Mouse (Mus musculus) c-Kit-positive CD71-positive TER-119-positive erythroid progenitor cells, embryonic 14.5 days (primary cell): ENCODE data around the gene Psmc3ip.

Experiments
- DNase-seq: peaks from one replicate; pipeline ENCODE4 v3.0.0-alpha.2; 2013; ENCODE audit warnings: low spot score

Gene Psmc3ip

DNA sequence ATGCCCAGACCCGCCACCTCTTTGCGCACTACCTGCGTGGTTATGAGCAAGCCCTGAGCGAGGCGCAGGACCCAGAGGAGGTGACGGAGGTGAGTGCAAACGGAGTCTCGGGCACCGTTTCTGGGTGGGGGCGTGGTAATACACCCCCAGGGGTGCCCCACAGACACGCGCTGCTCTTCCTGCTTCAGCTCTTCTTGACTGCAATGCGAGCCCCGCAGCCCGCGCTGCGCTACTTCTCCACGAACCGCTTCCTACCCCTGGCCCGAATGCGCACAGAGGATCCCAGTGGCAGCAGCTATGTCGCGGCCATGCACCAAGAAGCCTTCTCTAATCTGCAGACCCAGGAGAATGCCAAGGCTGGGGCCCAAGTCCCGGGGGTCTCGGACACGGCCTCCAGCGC is 15.5 kb downstream of the Psmc3ip start:
- no peak for DNase-seq

DNA sequence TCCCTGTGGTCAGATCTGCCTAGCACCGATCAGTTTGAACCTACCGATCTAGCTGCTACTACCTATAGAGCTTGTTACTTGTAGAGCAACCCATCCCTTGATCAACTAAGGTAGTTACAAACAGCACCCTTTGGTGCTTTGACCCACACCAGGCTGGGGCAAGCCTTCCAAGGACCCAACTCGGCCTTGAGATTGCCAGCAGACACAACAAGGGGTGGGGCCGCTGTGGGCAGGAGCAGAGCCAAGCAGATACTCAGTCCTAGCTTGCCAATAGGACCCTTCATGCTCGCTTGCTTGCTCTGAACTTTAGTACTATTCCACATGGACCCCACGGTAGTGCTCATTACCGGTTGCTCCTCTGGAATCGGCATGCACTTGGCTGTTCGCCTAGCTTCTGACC is 17.1 kb downstream of the Psmc3ip start, which contains the start of gene Hsd17b1:
TSS of gene Hsd17b1 (plus strand) at position 291 of the 400 bp plus-strand sequence.
- no peak for DNase-seq

DNA sequence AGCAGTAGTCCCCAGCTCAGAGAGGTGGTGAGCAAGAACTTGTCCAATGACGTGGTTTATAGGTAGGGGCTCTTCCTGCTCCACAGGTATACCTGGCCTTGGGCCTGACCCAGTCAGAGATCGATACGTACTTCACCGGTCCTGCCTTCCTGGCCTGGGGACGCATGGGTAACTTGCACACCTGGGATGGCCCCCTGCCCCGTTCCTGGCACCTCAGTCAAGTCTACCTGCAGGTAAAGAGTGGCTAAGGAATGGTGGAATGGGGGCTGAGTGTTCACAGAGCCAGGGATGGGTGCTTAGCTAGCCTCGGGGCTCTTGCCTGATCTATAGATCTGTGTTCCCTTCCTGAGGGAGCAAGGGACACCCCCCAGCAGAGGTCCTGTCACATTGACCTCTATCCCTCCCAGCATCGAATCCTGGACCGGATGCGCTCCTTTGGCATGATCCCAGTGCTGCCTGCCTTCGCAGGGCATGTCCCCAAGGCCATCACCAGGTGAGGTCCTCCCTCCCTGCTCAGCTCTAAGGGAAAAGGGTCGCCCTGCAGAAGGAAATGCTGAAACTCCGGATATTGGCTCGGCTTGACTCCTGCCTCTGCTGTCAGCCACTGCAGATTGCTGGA is 23.3 kb downstream of the Psmc3ip start:
- DNase-seq, result no peak

GRCm38 (mm10) chr11:101070987-101071386 is 24.2 kb downstream of the Psmc3ip start:
- DNase-seq, result no peak

GRCm38 (mm10) chr11:101070189-101070527 is 25.1 kb downstream of the Psmc3ip start:
- no peak for DNase-seq

DNA sequence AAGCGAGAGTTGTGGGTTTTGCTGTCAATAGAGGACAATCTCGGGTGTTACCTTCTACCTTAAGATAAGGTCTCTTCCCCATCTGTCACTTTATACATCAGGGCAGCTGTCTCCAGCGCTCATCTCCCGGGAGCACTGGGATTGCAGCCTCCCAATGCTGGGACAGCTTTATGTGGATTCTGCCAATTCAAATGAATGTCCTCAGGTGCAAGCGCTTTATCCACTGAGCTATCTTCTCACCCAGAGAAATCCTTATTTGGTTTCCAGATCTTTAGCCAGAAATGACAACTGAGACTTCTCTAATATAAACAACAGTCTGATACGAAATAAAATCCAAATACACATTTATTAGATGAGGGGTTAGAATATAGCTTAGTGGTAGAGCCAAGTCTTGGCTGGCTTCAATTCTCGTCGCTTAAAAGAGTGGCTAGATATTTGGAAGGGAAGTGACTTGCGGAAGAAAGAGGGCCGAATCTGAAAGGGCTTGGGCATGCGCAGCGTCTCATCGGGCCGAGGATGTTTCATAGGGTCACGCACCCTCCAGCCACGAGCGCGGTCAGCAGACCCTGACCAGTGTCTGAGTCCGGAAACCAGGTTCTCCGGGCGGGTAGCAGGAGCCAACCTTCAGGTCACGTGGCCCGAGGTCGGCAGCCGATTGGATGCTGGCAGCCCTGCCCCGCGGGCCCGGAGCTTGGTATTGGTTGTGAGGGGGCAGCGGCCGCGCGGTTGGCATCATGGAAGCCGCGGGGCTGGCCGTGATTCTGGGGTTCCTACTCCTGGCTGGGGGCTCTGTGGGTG is 25.6 kb downstream of the Psmc3ip start, which contains the start of gene Naglu:
TSS of gene Naglu (plus strand) at position 622 of the 798 bp plus-strand sequence.
- DNase-seq, result peak; percentile 82

DNA sequence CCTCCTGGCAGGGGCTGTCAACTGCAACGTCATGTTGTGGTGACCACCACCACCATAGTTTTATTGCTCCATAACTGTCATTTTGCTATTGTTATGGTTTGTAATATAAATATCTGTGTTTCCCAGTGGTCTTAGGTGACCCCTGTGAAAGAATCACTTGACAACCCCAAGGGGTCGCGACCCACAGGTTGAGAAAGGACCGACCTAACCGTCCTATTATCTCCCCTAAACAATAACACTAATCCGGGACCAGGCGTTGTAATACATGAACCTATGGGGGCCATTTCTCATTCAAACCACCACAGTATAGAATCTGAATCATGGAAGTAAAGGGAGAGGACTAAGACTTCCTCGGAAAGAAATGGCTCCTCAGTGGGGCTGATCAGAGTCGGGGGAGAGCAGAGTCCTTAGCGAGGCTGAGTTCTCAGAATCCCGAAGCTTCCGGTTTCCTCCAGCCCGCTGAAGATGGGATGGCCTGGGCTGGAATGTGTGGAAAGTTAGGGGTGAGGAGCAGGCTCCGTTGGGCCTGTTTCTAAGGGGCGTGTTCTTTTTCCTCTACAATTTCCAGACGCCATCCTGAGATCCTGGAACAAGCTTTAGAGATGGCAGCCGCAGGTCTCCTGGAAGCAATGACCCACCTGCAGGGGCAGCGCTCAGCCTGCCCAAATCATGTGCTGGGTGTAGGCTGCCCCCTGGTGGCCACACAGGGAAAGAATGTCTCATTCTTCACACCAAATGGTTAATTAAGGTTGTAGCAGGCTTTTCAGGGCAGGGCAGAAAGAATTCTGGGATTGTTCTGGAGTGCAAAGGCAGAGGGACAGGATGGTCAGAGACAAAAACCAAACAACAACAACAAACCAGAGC is 28.5 kb downstream of the Psmc3ip start:
- peak; percentile 72 for DNase-seq

DNA sequence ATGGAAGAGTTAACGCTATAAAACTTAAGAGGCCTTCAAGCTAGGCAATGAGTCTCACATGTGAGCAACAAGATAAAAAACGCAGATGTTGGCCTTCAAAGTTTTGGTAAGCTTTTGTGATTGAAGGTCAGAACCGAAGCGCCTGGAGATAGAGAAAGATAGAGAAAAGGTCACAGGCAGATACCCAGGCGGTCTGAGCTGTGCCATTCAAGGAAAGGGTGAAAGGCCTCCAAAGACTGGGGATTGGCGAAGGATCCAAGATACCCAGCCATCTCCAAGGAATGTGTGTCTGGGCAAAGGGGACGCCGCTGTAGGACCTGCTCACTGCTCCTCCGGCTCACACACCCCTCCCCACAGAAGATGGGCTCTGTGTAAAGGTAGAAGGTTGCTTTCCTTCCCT is 30.2 kb downstream of the Psmc3ip start:
- DNase-seq, result no peak

- DNase-seq, result no peak
Measured at GRCm38 (mm10) chr11:101064462-101064861, 30.8 kb downstream of the Psmc3ip start.

DNA sequence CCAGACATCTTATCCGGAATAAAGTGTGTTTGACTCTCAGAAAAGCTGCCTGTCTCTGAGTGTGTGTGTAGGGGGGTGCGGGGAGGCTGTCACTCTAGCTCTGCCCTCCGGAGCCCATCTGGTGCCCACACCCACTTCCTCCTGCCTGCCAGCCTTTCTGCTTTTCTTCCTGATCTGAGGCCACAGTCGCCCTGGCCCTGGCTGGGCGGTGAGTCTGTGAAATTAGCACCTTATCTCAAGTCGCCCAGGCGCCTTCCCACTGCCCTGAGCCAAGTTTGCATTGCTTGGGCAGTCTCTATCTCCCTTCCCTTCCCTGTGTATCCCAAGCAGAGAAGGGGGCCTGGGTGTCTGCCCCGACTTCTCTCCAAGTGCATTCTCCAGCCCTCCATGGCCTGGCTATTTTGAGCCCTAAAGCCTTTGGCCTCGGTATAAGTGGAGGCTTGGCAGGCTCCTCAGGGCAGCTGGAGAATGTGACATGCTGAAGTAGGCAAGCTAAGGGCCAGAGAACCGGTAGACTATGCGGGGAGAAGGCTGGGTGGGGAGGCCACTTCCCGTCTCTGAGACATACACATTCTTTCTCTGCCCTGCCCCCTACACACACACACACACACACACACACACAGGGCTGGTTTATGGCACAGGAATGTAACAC is 31.4 kb downstream of the Psmc3ip start:
- DNase-seq, result peak; percentile 89

DNA sequence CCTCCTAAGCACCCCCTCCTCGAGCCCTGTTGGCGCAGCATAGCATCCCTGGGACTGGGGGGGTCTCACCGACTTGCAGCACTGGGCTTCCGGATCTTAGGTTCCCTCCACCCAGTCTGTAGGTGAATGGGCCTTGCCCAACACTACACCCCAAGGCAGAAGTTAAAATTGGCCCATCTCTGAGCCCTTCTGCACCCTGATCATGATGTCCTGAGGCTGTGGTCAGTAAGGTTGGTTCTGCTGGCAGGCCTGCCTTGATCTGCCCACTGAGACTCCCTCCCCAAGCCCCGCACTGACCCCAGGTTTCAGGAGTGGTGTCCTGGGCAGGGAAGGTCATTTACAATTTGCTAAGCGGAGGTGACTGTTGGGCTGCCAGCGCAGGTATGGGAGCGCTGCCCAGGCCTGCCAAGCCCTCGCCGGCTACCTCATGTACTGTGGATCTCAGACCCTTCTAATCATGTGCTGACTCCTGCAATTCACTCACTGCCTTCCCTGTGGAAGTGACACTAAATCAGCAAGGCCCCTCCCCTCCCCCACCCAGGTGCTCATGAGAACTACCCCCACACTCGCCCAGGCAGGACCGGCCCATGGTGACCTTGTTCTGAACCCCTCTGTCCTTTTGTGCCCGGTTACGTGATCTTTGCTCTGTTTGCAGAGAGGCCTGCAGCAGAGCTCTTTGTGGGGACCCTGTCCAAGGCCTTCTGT is 32.1 kb downstream of the Psmc3ip start:
- no peak for DNase-seq

- no peak for DNase-seq
Measured at GRCm38 (mm10) chr11:101062165-101062884, 32.9 kb downstream of the Psmc3ip start.

GRCm38 (mm10) chr11:101061049-101061448 is 34.2 kb downstream of the Psmc3ip start:
- no peak for DNase-seq

DNA sequence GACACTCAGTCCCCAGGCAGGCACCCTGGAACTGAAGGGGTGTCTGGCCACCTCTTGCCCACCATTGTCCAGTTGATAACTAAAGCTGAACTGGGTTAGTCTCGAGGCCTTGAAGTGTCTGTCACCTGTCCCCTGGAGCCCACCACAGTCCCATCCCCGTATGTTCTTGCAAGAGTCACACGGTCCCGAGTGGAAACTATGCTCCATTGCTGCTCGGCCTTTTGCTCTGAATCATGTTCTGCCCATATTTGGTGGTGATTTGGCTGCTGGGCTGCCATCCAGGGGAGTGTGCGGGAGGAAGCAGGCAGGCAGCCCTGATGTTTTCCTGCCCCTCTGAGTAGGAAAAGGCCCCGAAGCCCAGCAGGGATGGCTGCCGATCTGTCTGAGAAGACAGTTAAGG is 35.1 kb downstream of the Psmc3ip start:
- DNase-seq, result no peak

DNA sequence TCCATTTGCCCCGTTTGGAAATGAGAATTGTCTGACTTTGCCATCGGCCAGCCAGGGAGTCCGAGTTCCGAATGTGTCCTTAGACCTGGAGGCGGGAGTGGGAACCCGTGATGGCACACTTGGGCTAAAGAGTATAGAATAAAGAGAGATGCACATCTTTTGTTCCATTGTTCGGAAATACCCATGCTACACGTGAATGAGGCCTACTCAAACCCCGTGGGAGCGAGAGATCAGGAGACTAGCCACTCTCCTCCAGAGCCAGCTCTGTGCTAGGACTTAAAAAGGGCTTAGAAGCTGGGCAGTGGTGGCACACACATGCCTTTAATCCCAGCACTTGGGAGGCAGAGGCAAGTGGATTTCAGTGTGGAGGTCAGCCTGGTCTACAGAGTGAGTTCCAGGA is 35.8 kb downstream of the Psmc3ip start:
- no peak for DNase-seq

DNA sequence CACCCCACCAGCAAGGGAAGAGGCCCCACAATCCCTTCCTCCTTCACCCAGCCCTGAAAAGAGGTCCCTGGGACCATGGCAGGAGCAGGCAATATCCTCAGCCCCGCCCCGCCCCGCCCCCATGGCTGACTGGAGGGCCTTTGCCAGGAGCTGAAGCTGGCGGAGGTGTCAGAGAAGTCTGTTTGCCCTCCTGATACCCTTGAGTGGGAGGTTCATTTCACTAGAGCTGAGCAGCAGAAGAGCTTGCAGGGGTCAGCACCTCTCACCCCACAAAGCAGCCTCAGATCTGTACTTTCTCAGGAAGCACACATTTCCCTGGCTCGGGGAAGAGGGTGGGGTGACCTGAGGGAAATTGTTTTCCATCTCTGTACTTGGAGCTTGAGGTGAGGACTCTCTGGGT is 36.5 kb downstream of the Psmc3ip start:
- no peak for DNase-seq

DNA sequence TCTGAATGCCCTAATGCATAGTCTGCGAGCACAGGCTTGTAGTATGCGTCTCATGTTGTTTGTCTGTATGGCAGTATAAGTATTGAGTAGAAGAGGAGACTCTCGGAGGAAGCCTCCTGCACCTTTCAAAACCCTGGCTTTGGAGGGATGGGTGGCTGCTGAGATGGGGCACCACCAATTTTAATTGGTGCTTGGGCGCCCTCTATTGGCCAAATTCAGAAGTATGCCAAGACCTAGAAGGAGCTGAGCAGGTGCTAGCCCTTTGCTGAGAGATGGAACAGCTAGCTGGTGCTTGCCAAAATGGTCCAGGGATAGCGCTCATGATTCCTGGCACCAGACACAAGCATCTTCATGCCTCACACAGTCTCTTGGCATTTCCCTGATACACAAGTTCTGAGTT is 37.4 kb downstream of the Psmc3ip start:
- peak; percentile 78 for DNase-seq

GRCm38 (mm10) chr11:101056885-101057284 is 38.4 kb downstream of the Psmc3ip start:
- no peak for DNase-seq

DNA sequence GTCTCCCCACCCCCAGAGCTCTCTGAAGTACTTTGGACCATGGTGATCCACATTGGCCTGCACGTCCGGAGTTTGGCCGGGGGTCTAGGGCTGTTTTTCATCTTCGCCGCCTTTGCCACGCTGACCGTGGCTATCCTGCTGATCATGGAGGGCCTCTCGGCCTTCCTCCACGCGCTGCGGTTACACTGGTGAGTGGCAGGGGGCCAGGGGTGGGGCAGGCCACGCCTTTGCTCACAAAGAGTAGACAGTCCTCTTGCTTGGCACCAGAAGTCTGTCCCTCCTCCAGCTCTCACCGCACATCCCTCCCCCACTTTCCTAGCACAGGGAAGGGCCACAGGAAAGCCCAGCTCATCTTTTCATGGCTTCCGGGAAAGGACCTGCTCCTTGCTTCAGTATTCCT is 39.8 kb downstream of the Psmc3ip start:
- DNase-seq, result no peak

- no peak for DNase-seq
Measured at GRCm38 (mm10) chr11:101053974-101054373, 41.3 kb downstream of the Psmc3ip start.
